Mouse (Mus musculus): ENCODE measurements around the gene Mink1. TPM values are rescaled to one million over a fixed set of nuclear protein-coding genes. Genes with fewer than 3 reads are reported as not detected.
A peak's percentile ranks its signal among the peaks of the same experiment; 100 is the strongest.

Mink1 gene
- total and polyA plus RNA-seq, 3 experiments: 14.3 to 89.8 (median 38.1) TPM

DNA sequence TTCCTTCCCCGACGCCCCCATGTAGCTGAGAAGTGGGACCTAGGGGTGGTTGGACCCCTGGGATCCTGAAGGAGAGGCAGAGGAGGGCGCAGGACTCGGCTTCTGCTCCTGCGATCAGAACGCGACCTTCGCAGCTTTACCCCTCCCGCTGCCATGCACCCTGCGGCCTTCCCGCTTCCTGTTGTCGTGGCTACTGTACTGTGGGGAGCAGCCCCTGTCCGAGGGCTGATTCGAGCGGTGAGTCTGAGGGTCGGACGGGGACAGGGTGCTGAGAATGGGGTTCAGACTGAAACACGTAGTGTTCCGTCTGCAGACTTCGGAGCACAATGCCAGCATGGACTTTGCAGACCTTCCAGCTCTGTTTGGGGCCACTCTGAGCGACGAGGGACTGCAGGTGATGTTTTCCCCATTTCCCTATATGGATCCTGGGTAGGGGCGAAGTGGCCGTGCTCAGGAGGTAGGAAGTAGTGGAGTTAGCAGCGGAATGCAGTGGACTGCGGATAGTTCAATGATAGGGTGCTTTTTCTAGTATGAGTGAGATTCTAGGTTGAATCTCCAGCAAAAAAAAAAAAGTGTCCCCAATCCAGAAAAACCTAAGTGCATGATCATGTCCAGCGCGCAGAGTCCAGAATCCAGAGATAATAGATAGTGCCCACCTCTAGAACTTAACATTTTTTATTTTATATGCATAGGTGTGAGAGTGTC lies 85.2 kb downstream of the Mink1 start:
- TF ChIP-seq POLR2AphosphoS5 (IDR thresholded peaks at IDR 0.05; ENCODE audit: insufficient replicate concordance, low read depth, low read length) (peak; percentile 84; the same call in 1 of the 2 replicates), GATA1 (IDR thresholded peaks at IDR 0.05; ENCODE audit: borderline replicate concordance, low read length) (no peak), TAL1 (conservative IDR thresholded peaks at IDR 0.05; ENCODE audit: low read depth, low read length) (no peak), GATA2 (IDR thresholded peaks at IDR 0.05; ENCODE audit: borderline replicate concordance, low read depth, low read length) (no peak), CTCF (IDR thresholded peaks at IDR 0.05; ENCODE audit: low read depth, low read length) (no peak)
- DNase-seq (ENCODE audit: low spot score) (no peak), ATAC-seq (ENCODE audit: extremely low read depth, insufficient number of reproducible peaks, low FRiP score, poor library complexity, severe bottlenecking) (no peak)
- Histone ChIP-seq H3K4me3 (ENCODE audit: low read depth, low read length) (peak overlapping the region; percentile 80), H3K36me3 (replicated peaks) (peaks cover 84% of the 10 kb centered on the region), H3K4me1 (ENCODE audit: insufficient read depth, low read depth, low read length) (peaks cover 77% of the 10 kb centered on the region), H3K27me3 (ENCODE audit: insufficient read depth, low read length) (no peaks in the 10 kb centered on the region), H3K9me3 (replicated peaks) (no peaks in the 10 kb centered on the region)

DNA sequence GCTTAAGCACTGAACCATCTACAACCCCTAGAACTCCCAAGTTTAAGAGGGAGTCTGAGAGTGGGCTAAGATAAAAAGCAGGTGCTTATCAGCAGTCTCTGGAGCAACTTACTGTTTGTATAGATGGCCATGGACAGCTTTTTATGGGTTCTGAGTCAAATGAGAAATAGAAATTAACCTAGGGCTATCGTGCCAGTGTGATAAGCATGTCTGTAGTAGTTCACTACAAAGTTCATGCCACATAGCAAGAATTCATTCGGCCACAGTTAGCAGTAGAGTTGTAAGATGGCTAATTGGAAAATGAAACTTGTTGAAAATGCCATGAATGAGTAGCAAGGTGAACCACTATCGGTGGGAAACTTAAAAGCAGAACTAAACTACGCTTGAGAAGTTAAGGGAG lies 85.8 kb downstream of the Mink1 start:
- DNase-seq (ENCODE audit: low spot score): no peak

DNA sequence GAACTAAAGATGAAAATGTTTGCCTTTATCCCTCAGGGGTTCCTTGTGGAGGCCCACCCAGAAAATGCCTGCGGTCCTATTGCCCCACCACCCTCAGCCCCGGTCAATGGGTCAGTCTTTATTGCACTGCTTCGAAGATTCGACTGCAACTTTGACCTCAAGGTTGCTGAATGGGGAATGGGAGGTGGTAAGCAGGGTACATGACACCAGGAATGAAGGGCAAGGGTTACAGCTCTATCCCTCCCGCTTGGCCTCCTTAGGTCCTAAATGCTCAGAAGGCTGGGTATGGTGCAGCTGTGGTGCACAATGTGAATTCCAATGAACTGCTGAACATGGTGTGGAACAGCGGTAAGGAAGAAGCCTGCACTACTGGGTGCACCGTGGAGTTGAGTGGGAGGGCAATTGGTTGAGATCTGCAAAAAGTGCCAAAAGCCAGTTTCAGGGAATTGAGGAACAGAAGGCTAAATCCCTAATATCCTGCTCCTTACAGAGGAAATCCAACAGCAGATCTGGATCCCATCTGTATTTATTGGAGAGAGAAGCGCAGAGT lies 86.6 kb downstream of the Mink1 start:
- H3K4me1 ChIP-seq (ENCODE audit: insufficient read depth, low read depth, low read length): peaks cover 75% of the 10 kb centered on the region
- H3K9me3 ChIP-seq (replicated peaks): no peaks in the 10 kb centered on the region
- peaks cover 83% of the 10 kb centered on the region for H3K36me3 ChIP-seq (replicated peaks)
- H3K27me3 ChIP-seq (ENCODE audit: insufficient read depth, low read length): no peaks in the 10 kb centered on the region
- DNase-seq (ENCODE audit: low spot score) (no peak), ATAC-seq (ENCODE audit: extremely low read depth, insufficient number of reproducible peaks, low FRiP score, poor library complexity, severe bottlenecking) (no peak)
- peak overlapping the region; percentile 80; the same call in 1 of the 2 replicates for H3K4me3 ChIP-seq (ENCODE audit: low read depth, low read length)
- TF ChIP-seq POLR2AphosphoS5 (IDR thresholded peaks at IDR 0.05; ENCODE audit: insufficient replicate concordance, low read depth, low read length): peak; percentile 88; the same call in 1 of the 2 replicates
- no peak for TF ChIP-seq GATA1 (IDR thresholded peaks at IDR 0.05; ENCODE audit: borderline replicate concordance, low read length)

More for the DNA sequence above, 85.8 kb downstream of the Mink1 start:
- H3K9me3 ChIP-seq (replicated peaks): no peaks in the 10 kb centered on the region
- H3K36me3 ChIP-seq (replicated peaks): peaks cover 84% of the 10 kb centered on the region
- H3K4me3 ChIP-seq (ENCODE audit: low read depth, low read length): peak overlapping the region; percentile 80
- H3K4me1 ChIP-seq (ENCODE audit: insufficient read depth, low read depth, low read length): peaks cover 76% of the 10 kb centered on the region
- no peaks in the 10 kb centered on the region for H3K27me3 ChIP-seq (ENCODE audit: insufficient read depth, low read length)
- TF ChIP-seq TAL1 (conservative IDR thresholded peaks at IDR 0.05; ENCODE audit: low read depth, low read length): peak; percentile 58
- no peak for TF ChIP-seq GATA2 (IDR thresholded peaks at IDR 0.05; ENCODE audit: borderline replicate concordance, low read depth, low read length)
- no peak for ATAC-seq (ENCODE audit: extremely low read depth, insufficient number of reproducible peaks, low FRiP score, poor library complexity, severe bottlenecking)

DNA sequence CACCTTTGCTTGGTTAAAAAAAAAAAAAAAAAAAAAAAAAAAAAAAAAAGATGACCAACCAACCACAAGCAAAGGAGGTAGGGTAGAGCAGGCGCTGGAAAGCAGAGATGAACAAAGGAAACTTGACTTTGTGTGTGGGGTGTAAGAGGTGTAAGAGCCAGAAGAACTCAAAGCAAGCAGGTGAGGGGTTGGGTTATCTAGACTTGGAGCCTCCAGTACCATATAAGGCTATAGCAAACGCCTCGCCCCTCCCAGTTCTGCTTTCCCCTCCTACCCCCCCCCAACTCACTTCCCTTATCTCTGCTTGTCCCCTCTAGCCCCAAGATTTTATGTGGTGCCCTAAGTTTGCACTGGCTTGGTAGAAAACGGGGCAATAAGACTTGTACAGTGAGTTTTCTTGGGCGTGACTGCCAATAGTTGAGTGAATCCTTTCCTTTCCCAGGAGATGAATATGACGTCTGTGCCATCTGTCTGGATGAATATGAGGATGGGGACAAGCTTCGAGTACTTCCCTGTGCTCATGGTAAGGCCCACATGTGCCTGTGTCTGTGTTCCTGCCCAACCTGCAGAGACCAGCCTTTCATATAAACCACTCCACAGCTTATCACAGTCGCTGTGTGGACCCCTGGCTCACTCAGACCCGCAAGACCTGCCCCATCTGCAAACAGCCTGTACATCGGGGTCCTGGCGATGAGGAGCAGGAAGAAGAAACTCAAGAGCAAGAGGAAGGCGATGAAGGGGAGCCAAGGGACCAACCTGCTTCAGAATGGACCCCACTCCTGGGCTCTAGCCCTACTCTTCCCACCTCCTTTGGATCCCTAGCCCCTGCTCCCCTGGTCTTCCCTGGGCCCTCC lies 87.9 kb downstream of the Mink1 start:
- no peak for DNase-seq (ENCODE audit: low spot score)
- peaks cover 68% of the 10 kb centered on the region for H3K4me1 ChIP-seq (ENCODE audit: insufficient read depth, low read depth, low read length)
- peak overlapping the region; percentile 100; the same call in 1 of the 2 replicates for H3K4me3 ChIP-seq (ENCODE audit: low read depth, low read length)
- H3K9me3 ChIP-seq (replicated peaks): no peaks in the 10 kb centered on the region
- ATAC-seq (ENCODE audit: extremely low read depth, insufficient number of reproducible peaks, low FRiP score, poor library complexity, severe bottlenecking): no peak
- H3K36me3 ChIP-seq (replicated peaks): peaks cover 70% of the 10 kb centered on the region
- TF ChIP-seq TAL1 (conservative IDR thresholded peaks at IDR 0.05; ENCODE audit: low read depth, low read length): no peak
- no peak for TF ChIP-seq CTCF (IDR thresholded peaks at IDR 0.05; ENCODE audit: low read depth, low read length)
- no peak for TF ChIP-seq GATA1 (IDR thresholded peaks at IDR 0.05; ENCODE audit: borderline replicate concordance, low read length)
- no peak for TF ChIP-seq GATA2 (IDR thresholded peaks at IDR 0.05; ENCODE audit: borderline replicate concordance, low read depth, low read length)
- no peak for TF ChIP-seq POLR2AphosphoS5 (IDR thresholded peaks at IDR 0.05; ENCODE audit: insufficient replicate concordance, low read depth, low read length)
- H3K27me3 ChIP-seq (ENCODE audit: insufficient read depth, low read length): no peaks in the 10 kb centered on the region

DNA sequence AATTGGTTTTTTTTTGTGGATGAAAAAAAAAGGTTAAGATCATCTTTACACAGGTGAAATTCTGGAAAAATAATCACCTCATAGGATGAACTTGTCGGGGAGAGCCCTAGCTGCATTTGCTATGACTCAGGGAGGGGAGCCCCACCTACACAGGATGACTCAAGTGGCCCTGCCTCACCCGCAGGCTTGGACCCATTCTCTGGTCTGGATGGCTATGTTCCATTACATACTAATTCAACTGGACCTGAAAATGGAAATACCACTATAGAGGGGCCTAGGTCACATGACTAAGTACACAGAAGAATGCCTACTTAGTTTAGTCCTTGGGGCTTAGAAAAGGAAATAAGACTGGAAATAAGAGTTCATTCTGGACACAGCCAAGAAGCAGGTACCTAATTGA lies 88.7 kb downstream of the Mink1 start:
- TF ChIP-seq POLR2AphosphoS5 (IDR thresholded peaks at IDR 0.05; ENCODE audit: insufficient replicate concordance, low read depth, low read length): no peak
- Histone ChIP-seq H3K9me3 (replicated peaks) (no peaks in the 10 kb centered on the region), H3K27me3 (ENCODE audit: insufficient read depth, low read length) (no peaks in the 10 kb centered on the region), H3K4me3 (ENCODE audit: low read depth, low read length) (peak overlapping the region; percentile 100; the same call in 1 of the 2 replicates), H3K4me1 (ENCODE audit: insufficient read depth, low read depth, low read length) (peaks cover 68% of the 10 kb centered on the region), H3K36me3 (replicated peaks) (peaks cover 63% of the 10 kb centered on the region)
- DNase-seq (ENCODE audit: low spot score) (no peak), ATAC-seq (ENCODE audit: extremely low read depth, insufficient number of reproducible peaks, low FRiP score, poor library complexity, severe bottlenecking) (no peak)

DNA sequence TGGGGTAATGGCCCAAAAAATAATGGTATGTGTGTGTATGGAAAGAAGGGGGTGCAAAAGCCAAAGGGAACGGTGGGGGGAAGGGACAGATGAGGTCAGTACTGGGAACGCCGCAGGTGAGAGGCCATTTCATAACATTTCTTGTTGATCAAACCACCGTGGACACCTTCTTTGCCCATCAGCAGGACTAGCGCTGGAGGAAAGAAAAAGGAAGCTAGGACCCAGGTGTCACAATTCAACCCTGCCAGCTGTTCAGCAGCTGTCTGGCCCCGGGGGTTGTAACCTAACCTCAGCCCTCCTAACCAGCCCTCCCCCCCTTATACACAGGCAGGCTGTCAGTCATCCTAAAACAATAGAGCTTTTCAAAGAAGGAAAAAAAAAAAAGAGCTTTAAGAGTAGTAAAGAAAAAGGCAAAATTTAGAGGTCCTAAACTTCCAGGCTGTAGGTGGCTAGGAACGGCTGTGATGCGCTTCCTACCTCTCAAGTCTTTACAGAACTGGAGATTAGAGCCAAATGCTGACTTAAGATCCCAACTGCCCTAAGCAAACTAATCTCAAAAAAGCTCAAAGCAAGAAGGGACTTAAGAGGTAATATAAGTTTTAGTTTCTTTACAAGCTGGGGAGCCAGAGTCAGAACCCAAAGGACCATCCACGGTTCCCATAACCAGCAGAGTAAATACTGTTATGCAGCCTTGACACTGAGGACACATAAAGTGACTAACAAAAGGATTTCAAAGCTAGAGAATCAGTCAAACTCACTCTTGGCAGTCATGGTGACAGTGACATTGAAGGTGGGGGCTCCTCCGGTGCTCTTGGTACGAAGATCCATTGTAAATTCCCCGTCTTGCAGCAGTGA lies 89.6 kb downstream of the Mink1 start:
- Histone ChIP-seq H3K4me1 (ENCODE audit: insufficient read depth, low read depth, low read length) (peaks cover 74% of the 10 kb centered on the region), H3K9me3 (replicated peaks) (no peaks in the 10 kb centered on the region), H3K27me3 (ENCODE audit: insufficient read depth, low read length) (no peaks in the 10 kb centered on the region), H3K4me3 (ENCODE audit: low read depth, low read length) (peak overlapping the region; percentile 100), H3K36me3 (replicated peaks) (peaks cover 63% of the 10 kb centered on the region)
- ATAC-seq (ENCODE audit: extremely low read depth, insufficient number of reproducible peaks, low FRiP score, poor library complexity, severe bottlenecking) (no peak), DNase-seq (ENCODE audit: low spot score) (no peak)
- TF ChIP-seq TAL1 (conservative IDR thresholded peaks at IDR 0.05; ENCODE audit: low read depth, low read length) (no peak), POLR2AphosphoS5 (IDR thresholded peaks at IDR 0.05; ENCODE audit: insufficient replicate concordance, low read depth, low read length) (0 out of 2 replicates have a peak, but pooled peaks have one; percentile 77), CTCF (IDR thresholded peaks at IDR 0.05; ENCODE audit: low read depth, low read length) (no peak; the same call in 1 of the 2 replicates)
